10 mouse cellular contexts compared by ENCODE assay signal in genomic region chr8:45858391-45858790, GRCm38 (mm10). TPM values are rescaled to one million over a fixed set of nuclear protein-coding genes. Genes with fewer than 3 reads are reported as not detected.
DNase-seq lines count a peak whose midpoint lies in the region; ATAC-seq and TF ChIP-seq lines count a peak whose summit lies in the region.
"Had no signal": no experiment of that assay in that cellular context is flagged by ENCODE, and none has a peak within 500 bp of the region (broad histone marks: within the 10 kb centered on the region; RNA-seq: fewer than 3 reads in every experiment).

No protein-coding gene starts in this region.

- peaks cover 4% of the 10 kb centered on the region; the same call in 1 of the 2 replicates for H3K4me1 ChIP-seq in lung, embryonic 14.5 days (ENCODE audit: insufficient read depth)
- H3K4me1 ChIP-seq in lung, adult 2 months (ENCODE audit: control insufficient read depth, insufficient read depth, low read length): peaks cover 2% of the 10 kb centered on the region
- no peaks in the 10 kb centered on the region for H3K4me1 ChIP-seq in kidney, postnatal 0 days (replicated peaks; ENCODE audit: insufficient read depth, low read length)
- peaks cover 12% of the 10 kb centered on the region for H3K4me1 ChIP-seq in stomach, embryonic 15.5 days

- no peak for ATAC-seq in lung, embryonic 14.5 days (ENCODE audit: insufficient read depth)
- ATAC-seq in kidney, postnatal 0 days (replicated peaks; ENCODE audit: low FRiP score, low read depth): no peak
- ATAC-seq in stomach, embryonic 15.5 days (ENCODE audit: insufficient read depth, low FRiP score, low read depth): peak; percentile 66; the same call in 1 of the 2 replicates
- no peak for ATAC-seq in cerebellum, adult (ENCODE audit: insufficient number of reproducible peaks, low FRiP score, low TSS enrichment)
- no peak for ATAC-seq in granulocyte monocyte progenitor cell, adult 5-6 weeks (replicated peaks; ENCODE audit: poor library complexity, severe bottlenecking)

- no peaks in the 10 kb centered on the region for H3K9me3 ChIP-seq in lung, embryonic 14.5 days (ENCODE audit: low read depth, low read length)
- H3K9me3 ChIP-seq in kidney, postnatal 0 days (replicated peaks; ENCODE audit: low read length): no peaks in the 10 kb centered on the region
- no peaks in the 10 kb centered on the region for H3K9me3 ChIP-seq in stomach, embryonic 15.5 days

- H3K4me2 ChIP-seq in lung, embryonic 14.5 days: no peak overlapping the region
- H3K4me2 ChIP-seq in kidney, postnatal 0 days (ENCODE audit: low read length): no peak overlapping the region
- H3K4me2 ChIP-seq in stomach, embryonic 15.5 days: 0 out of 2 replicates have a peak overlapping the region, but pooled peaks have one; percentile 1

- DNase-seq in lung, embryonic 14.5 days: peak; percentile 59
- DNase-seq in lung, adult 2 months: no peak
- DNase-seq in embryo, embryonic 9.5 days (ENCODE audit: extremely low spot score): peak; percentile 17
- DNase-seq in kidney, postnatal 0 days (ENCODE audit: low spot score): peak; percentile 80
- no peak for DNase-seq in thymus, postnatal 14 days

- WGBS in lung, embryonic 14.5 days: 23% methylated on average over 9 of the region's 9 CpGs
- 44% methylated on average over 9 of the region's 9 CpGs for WGBS in lung, adult 2 months
- 20% methylated on average over 9 of the region's 9 CpGs for WGBS in kidney, postnatal 0 days
- WGBS in stomach, embryonic 15.5 days: 20% methylated on average over 9 of the region's 9 CpGs

- TF ChIP-seq CTCF in lung, embryonic 14.5 days (IDR thresholded peaks at IDR 0.05; ENCODE audit: low read depth): no peak
- TF ChIP-seq CTCF in lung, adult 2 months (IDR thresholded peaks at IDR 0.05; ENCODE audit: insufficient read depth, low read length): no peak
- no peak for TF ChIP-seq CTCF in kidney, postnatal 0 days (IDR thresholded peaks at IDR 0.05; ENCODE audit: low read depth)

- H3K27me3 ChIP-seq in lung, embryonic 14.5 days (ENCODE audit: insufficient read depth, low read length): no peaks in the 10 kb centered on the region
- H3K27me3 ChIP-seq in kidney, postnatal 0 days (ENCODE audit: insufficient read depth, low read length): no peaks in the 10 kb centered on the region
- H3K27me3 ChIP-seq in stomach, embryonic 15.5 days (replicated peaks): no peaks in the 10 kb centered on the region
- H3K27me3 ChIP-seq: CH12.LX had no signal

- H3K27ac ChIP-seq in lung, embryonic 14.5 days (ENCODE audit: low read depth): no peak overlapping the region
- H3K27ac ChIP-seq in kidney, postnatal 0 days: peak overlapping the region; percentile 21; the same call in 1 of the 2 replicates
- H3K27ac ChIP-seq in stomach, embryonic 15.5 days: peak overlapping the region; percentile 9; the same call in 1 of the 2 replicates
- H3K27ac ChIP-seq: macrophage had no signal

- H3K36me3 ChIP-seq in lung, embryonic 14.5 days (ENCODE audit: insufficient read depth): no peaks in the 10 kb centered on the region
- H3K36me3 ChIP-seq in kidney, postnatal 0 days (ENCODE audit: insufficient read depth, low read length): no peaks in the 10 kb centered on the region
- no peaks in the 10 kb centered on the region for H3K36me3 ChIP-seq in stomach, embryonic 15.5 days

- no peak overlapping the region for H3K4me3 ChIP-seq in lung, embryonic 14.5 days (ENCODE audit: low read depth, low read length)
- H3K4me3 ChIP-seq in lung, adult 2 months (replicated peaks; ENCODE audit: extremely low read depth, low read depth, low read length): no peak overlapping the region
- H3K4me3 ChIP-seq in kidney, postnatal 0 days (replicated peaks; ENCODE audit: low read depth, low read length): no peak overlapping the region
- H3K4me3 ChIP-seq in stomach, embryonic 15.5 days (replicated peaks): no peak overlapping the region

- TF ChIP-seq POLR2A in lung, adult 2 months (IDR thresholded peaks at IDR 0.05; ENCODE audit: borderline replicate concordance, extremely low read depth, low read depth, low read length): no peak

- no peak overlapping the region for H3K9ac ChIP-seq in lung, embryonic 14.5 days
- H3K9ac ChIP-seq in kidney, postnatal 0 days (ENCODE audit: low read depth, low read length): no peak overlapping the region
- H3K9ac ChIP-seq in stomach, embryonic 15.5 days: no peak overlapping the region

RNA-seq across cellular contexts. Expression of gene Pdlim3, which starts 26.9 kb away (rescaled TPM):
- 30.9 and 35.1 TPM in 2 replicates for polyA plus RNA-seq in lung, embryonic 14.5 days (2014; fragmentation: Nextera tagmentation; extraction: Ambion mirVana)
- 30.8 and 63.1 TPM in 2 replicates for polyA plus RNA-seq in lung, adult 2 months (2012; rRNA removed)
- 23.7 and 26.1 TPM in 2 replicates for polyA plus RNA-seq in kidney, postnatal 0 days (2015; fragmentation: Nextera tagmentation; extraction: Ambion mirVana)
- polyA plus RNA-seq in stomach, embryonic 15.5 days (2015; fragmentation: Nextera tagmentation; extraction: Ambion mirVana): 146 and 158 TPM in 2 replicates
- total RNA-seq in granulocyte monocyte progenitor cell, adult 5-6 weeks (2014; fragmentation: Nextera tagmentation): not detected in 2 replicates
- not detected in 2 replicates for total RNA-seq in granulocyte monocyte progenitor cell, adult 5-6 weeks (2017)
- polyA plus RNA-seq: macrophage had no signal

Comparison
In these comparisons a context has a peak if more than half of its experiments do, and no peak if none do; other contexts are left out.
1. DNase-seq: peak in lung, embryonic 14.5 days (single experiment), embryo, embryonic 9.5 days (single experiment) and kidney, postnatal 0 days (single experiment); none in lung, adult 2 months (single experiment) and thymus, postnatal 14 days (single experiment).